Mouse (Mus musculus) stomach, postnatal 0 days (tissue): ENCODE results near the gene Agbl4. TPM values are rescaled to one million over a fixed set of nuclear protein-coding genes. Genes with fewer than 3 reads are reported as not detected.
A peak's percentile ranks its signal among the peaks of the same experiment; 100 is the strongest.

Experiments used
- ATAC-seq: fragments of 200-750 bp; cut with Nextera tagmentation; 2 replicates; pipeline ENCODE4 v1.8.0; 2017; ENCODE audit not compliant: low FRiP score, low TSS enrichment
- DNase-seq: peaks from one replicate; pipeline ENCODE4 v3.0.0-alpha.2; 2016; ENCODE audit warnings: low spot score
- H3K27ac ChIP-seq: fragments of 300-500 bp; sonication (generic); replicated peaks from 2 replicates; pipeline ENCODE4 v1.5.1; 2014; ENCODE audit warnings: mild to moderate bottlenecking, control low read depth
- H3K27me3 ChIP-seq: fragments of 300-500 bp; sonication (generic); 2 replicates; pipeline ENCODE4 v1.6.1; 2014; ENCODE audit warnings: low read length; ENCODE audit not compliant: control insufficient read depth, insufficient read depth
- H3K36me3 ChIP-seq: fragments of 300-500 bp; sonication (generic); 2 replicates; pipeline ENCODE4 v1.6.1; 2014; ENCODE audit warnings: low read length, mixed read lengths; ENCODE audit not compliant: control insufficient read depth, insufficient read depth
- H3K4me1 ChIP-seq: fragments of 300-500 bp; sonication (generic); replicated peaks from 2 replicates; pipeline ENCODE4 v1.6.1; 2014; ENCODE audit warnings: antibody characterized with exemption; ENCODE audit not compliant: control insufficient read depth, insufficient read depth
- H3K4me2 ChIP-seq: fragments of 300-500 bp; sonication (generic); replicated peaks from 2 replicates; pipeline ENCODE4 v1.6.1; 2014; ENCODE audit warnings: low read depth, mild to moderate bottlenecking, control low read depth, moderate library complexity
- H3K4me3 ChIP-seq: fragments of 300-500 bp; sonication (generic); 2 replicates; pipeline ENCODE4 v1.5.1; 2014; ENCODE audit warnings: low read depth, low read length, control low read depth
- H3K9ac ChIP-seq: fragments of 300-500 bp; sonication (generic); 2 replicates; pipeline ENCODE4 v1.6.1; 2014; ENCODE audit warnings: mild to moderate bottlenecking, low read length, control low read depth, mixed read lengths
- H3K9me3 ChIP-seq: fragments of 300-500 bp; sonication (generic); 2 replicates; pipeline ENCODE4 v1.6.1; 2016; ENCODE audit warnings: low read length; ENCODE audit not compliant: control insufficient read depth
- CTCF ChIP-seq: IDR thresholded peaks from 2 replicates; pipeline ENCODE4 v1.5.1; 2016; ENCODE audit warnings: antibody characterized with exemption, low read depth, mild to moderate bottlenecking, moderate library complexity
- EP300 ChIP-seq: optimal IDR thresholded peaks from 2 replicates; pipeline ENCODE3; 2016; ENCODE audit warnings: antibody characterized with exemption
- WGBS: fragments of 180-500 bp; shearing (Covaris S2); extraction: QIAGEN DNeasy Blood & Tissue Kit; methylation state at CpG from one replicate; pipeline ENCODE4 v1.1.7; 2014; 5-methylcytosine and 5-hydroxymethylcytosine counted together
- polyA plus RNA-seq: library from polyadenylated mRNA; unstranded; fragments of >200 nt; fragmentation: Nextera tagmentation; extraction: Ambion mirVana; gene quantifications from 2 replicates; pipeline ENCODE4 v1.2.1, GENCODE M21; 2015

Agbl4 gene
- polyA plus RNA-seq, 1 experiment from 2014 or later: 0.10 TPM

- Histone ChIP-seq H3K4me1 (no peaks in the 10 kb centered on the region), H3K9ac (no peak overlapping the region), H3K27me3 (no peaks in the 10 kb centered on the region), H3K27ac (no peak overlapping the region), H3K9me3 (no peaks in the 10 kb centered on the region), H3K36me3 (no peaks in the 10 kb centered on the region), H3K4me3 (no peak overlapping the region), H3K4me2 (no peak overlapping the region)
- no peak for TF ChIP-seq EP300
- no peak for TF ChIP-seq CTCF
- no peak for DNase-seq
- ATAC-seq: no peak
These were observed 993.3 kb downstream of the Agbl4 start for GRCm38 (mm10) chr4:111390736-111391135.

- H3K36me3 ChIP-seq: no peaks in the 10 kb centered on the region
- H3K27ac ChIP-seq: no peak overlapping the region
- H3K27me3 ChIP-seq: no peaks in the 10 kb centered on the region
- TF ChIP-seq CTCF: no peak
- TF ChIP-seq EP300: no peak
- H3K9ac ChIP-seq: no peak overlapping the region
- H3K4me3 ChIP-seq: no peak overlapping the region
- DNase-seq: no peak
- no peak overlapping the region for H3K4me2 ChIP-seq
- no peaks in the 10 kb centered on the region for H3K4me1 ChIP-seq
- no peaks in the 10 kb centered on the region for H3K9me3 ChIP-seq
- no peak for ATAC-seq
These were observed 1002.3 kb downstream of the Agbl4 start for GRCm38 (mm10) chr4:111399784-111400183.

GRCm38 (mm10) chr4:111400676-111401075 lies 1003.2 kb downstream of the Agbl4 start:
- H3K27me3 ChIP-seq: no peaks in the 10 kb centered on the region
- no peak for TF ChIP-seq CTCF
- no peak overlapping the region for H3K9ac ChIP-seq
- WGBS: 40% methylated on average over 2 of the region's 2 CpGs
- H3K4me2 ChIP-seq: no peak overlapping the region
- no peak overlapping the region for H3K27ac ChIP-seq
- DNase-seq: no peak
- ATAC-seq: no peak
- H3K9me3 ChIP-seq: no peaks in the 10 kb centered on the region
- no peak overlapping the region for H3K4me3 ChIP-seq
- H3K36me3 ChIP-seq: no peaks in the 10 kb centered on the region
- no peaks in the 10 kb centered on the region for H3K4me1 ChIP-seq

GRCm38 (mm10) chr4:111403243-111403642 lies 1005.8 kb downstream of the Agbl4 start:
- TF ChIP-seq EP300: no peak
- no peak for TF ChIP-seq CTCF
- Histone ChIP-seq H3K27ac (no peak overlapping the region), H3K9ac (no peak overlapping the region), H3K4me2 (no peak overlapping the region), H3K4me1 (no peaks in the 10 kb centered on the region), H3K9me3 (no peaks in the 10 kb centered on the region), H3K36me3 (no peaks in the 10 kb centered on the region), H3K4me3 (no peak overlapping the region), H3K27me3 (no peaks in the 10 kb centered on the region)
- no peak for DNase-seq
- WGBS: 14% methylated on average over 1 of the region's 1 CpGs
- ATAC-seq: no peak

GRCm38 (mm10) chr4:111410731-111411130 lies 1013.3 kb downstream of the Agbl4 start:
- TF ChIP-seq EP300: no peak
- no peak for TF ChIP-seq CTCF
- Histone ChIP-seq H3K27me3 (no peaks in the 10 kb centered on the region), H3K9me3 (no peaks in the 10 kb centered on the region), H3K4me2 (no peak overlapping the region), H3K4me3 (no peak overlapping the region), H3K36me3 (no peaks in the 10 kb centered on the region), H3K4me1 (peaks cover 3% of the 10 kb centered on the region; the same call in 1 of the 2 replicates), H3K27ac (no peak overlapping the region), H3K9ac (no peak overlapping the region)
- DNase-seq (no peak), ATAC-seq (no peak)
- WGBS: 65% methylated on average over 4 of the region's 4 CpGs

GRCm38 (mm10) chr4:111414399-111414798 lies 1016.9 kb downstream of the Agbl4 start:
- no peaks in the 10 kb centered on the region for H3K36me3 ChIP-seq
- TF ChIP-seq EP300: no peak
- 0 out of 2 replicates have a peak, but pooled peaks have one; percentile 2 for TF ChIP-seq CTCF
- H3K4me2 ChIP-seq: peak overlapping the region; percentile 86
- peak; percentile 24 for ATAC-seq
- H3K9me3 ChIP-seq: no peaks in the 10 kb centered on the region
- H3K27me3 ChIP-seq: no peaks in the 10 kb centered on the region
- under 1% methylated on average over 6 of the region's 6 CpGs for WGBS
- no peak overlapping the region; the same call in 1 of the 2 replicates for H3K27ac ChIP-seq
- H3K4me1 ChIP-seq: peaks cover 12% of the 10 kb centered on the region
- peak overlapping the region; percentile 77 for H3K4me3 ChIP-seq
- DNase-seq: no peak
- H3K9ac ChIP-seq: peak overlapping the region; percentile 88
